Mouse (Mus musculus) hindbrain, postnatal 0 days (tissue): ENCODE data around the gene Mif. TPM values are rescaled to one million over a fixed set of nuclear protein-coding genes. Genes with fewer than 3 reads are reported as not detected.

Source experiments
- ATAC-seq: fragments of 200-750 bp; cut with Nextera tagmentation; 2 replicates; pipeline ENCODE4 v1.8.0; 2017; ENCODE audit warnings: mild to moderate bottlenecking, moderate TSS enrichment, moderate library complexity
- DNase-seq: peaks from one replicate; pipeline ENCODE4 v3.0.0-alpha.2; 2015; ENCODE audit warnings: low spot score
- H3K27ac ChIP-seq: fragments of 300-500 bp; sonication (generic); 2 replicates; pipeline ENCODE4 v1.5.1; 2014; ENCODE audit warnings: mild to moderate bottlenecking
- H3K27me3 ChIP-seq: fragments of 300-500 bp; sonication (generic); 2 replicates; pipeline ENCODE4 v1.6.1; 2014; ENCODE audit warnings: low read length, mixed read lengths; ENCODE audit not compliant: insufficient read depth
- H3K36me3 ChIP-seq: fragments of 300-500 bp; sonication (generic); 2 replicates; pipeline ENCODE4 v1.6.1; 2014; ENCODE audit warnings: low read length, mixed read lengths; ENCODE audit not compliant: insufficient read depth
- H3K4me1 ChIP-seq: fragments of 300-500 bp; sonication (generic); 2 replicates; pipeline ENCODE4 v1.6.1; 2014; ENCODE audit warnings: antibody characterized with exemption, low read length, mixed read lengths; ENCODE audit not compliant: insufficient read depth
- H3K4me2 ChIP-seq: fragments of 300-500 bp; sonication (generic); 2 replicates; pipeline ENCODE4 v1.6.1; 2014; ENCODE audit warnings: low read depth, mild to moderate bottlenecking, low read length, moderate library complexity, mixed read lengths
- H3K4me3 ChIP-seq: fragments of 300-500 bp; sonication (generic); 2 replicates; pipeline ENCODE4 v1.5.1; 2014; ENCODE audit warnings: low read length
- H3K9ac ChIP-seq: fragments of 300-500 bp; sonication (generic); replicated peaks from 2 replicates; pipeline ENCODE4 v1.6.1; 2014; ENCODE audit warnings: mild to moderate bottlenecking, low read length, moderate library complexity, mixed read lengths
- H3K9me3 ChIP-seq: fragments of 300-500 bp; sonication (generic); 2 replicates; pipeline ENCODE4 v1.6.1; 2016; ENCODE audit warnings: low read length, mixed read lengths
- CTCF ChIP-seq: IDR thresholded peaks from 2 replicates; pipeline ENCODE4 v1.5.1; 2016; ENCODE audit warnings: antibody characterized with exemption, control low read depth, low read depth
- WGBS: fragments of 180-500 bp; shearing (Covaris S2); extraction: QIAGEN DNeasy Blood & Tissue Kit; methylation state at CpG from one replicate; pipeline ENCODE4 v1.1.7; 2014; 5-methylcytosine and 5-hydroxymethylcytosine counted together
- polyA plus RNA-seq: library from polyadenylated mRNA; unstranded; fragments of >200 nt; fragmentation: Nextera tagmentation; extraction: Ambion mirVana; gene quantifications from 2 replicates; pipeline ENCODE4 v1.2.1, GENCODE M21; 2015
- total RNA-seq: library from RNA; depleted of rRNA; stranded (reverse); fragments of >200 nt; gene quantifications from 2 replicates; pipeline ENCODE4 v1.2.3, GENCODE M21; 2014

Gene Mif
- total and polyA plus RNA-seq, 2 experiments from 2014 or later: 1,072 to 1,891 TPM

DNA sequence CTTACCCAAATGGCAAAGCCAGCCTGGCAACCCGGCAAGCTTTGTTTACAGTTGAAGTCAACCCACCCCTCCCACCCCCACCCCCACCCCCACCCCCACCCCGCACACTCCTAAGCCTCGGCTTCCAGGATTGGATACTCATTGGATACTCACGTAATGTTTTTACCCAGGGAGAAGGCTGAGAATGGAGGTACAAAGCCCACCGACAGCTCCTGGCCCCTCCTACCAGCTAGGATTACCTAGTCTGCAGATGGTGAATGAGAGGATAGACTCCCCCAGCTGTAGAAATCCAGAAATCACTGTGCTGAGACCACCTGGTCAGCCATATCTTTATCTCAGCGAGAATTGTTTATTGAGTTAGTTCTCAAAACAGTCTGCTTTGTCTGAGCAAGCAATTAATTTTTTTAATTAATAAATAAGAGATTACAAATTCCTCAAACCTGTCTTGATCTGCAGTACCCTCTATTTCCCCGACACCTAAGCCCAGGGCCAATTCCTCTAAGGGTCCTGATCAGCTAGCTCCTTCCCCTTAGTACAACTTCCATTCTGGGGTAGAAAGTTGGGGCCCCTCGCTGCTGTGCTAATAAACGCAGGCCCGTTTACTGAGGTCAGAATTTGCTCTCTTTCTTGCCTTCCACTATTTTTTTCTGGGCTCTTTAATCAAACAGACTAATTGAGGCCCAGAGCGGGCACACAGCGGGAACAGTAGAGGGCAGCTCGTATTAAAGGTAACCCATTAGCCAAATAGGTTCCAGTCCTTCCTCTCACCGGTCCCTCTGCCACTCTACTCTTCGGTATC lies 22.6 kb upstream of the Mif start:
- ATAC-seq (no peak; the same call in none of the 2 replicates), DNase-seq (peak; percentile 10)
- WGBS: 16% methylated on average over 15 of the region's 15 CpGs
- Histone ChIP-seq H3K9ac (no peak overlapping the region), H3K4me3 (no peak overlapping the region), H3K36me3 (no peaks in the 10 kb centered on the region), H3K4me1 (no peaks in the 10 kb centered on the region), H3K4me2 (peak overlapping the region; percentile 27; the same call in 1 of the 2 replicates), H3K27me3 (no peaks in the 10 kb centered on the region), H3K27ac (no peak overlapping the region), H3K9me3 (no peaks in the 10 kb centered on the region)
- TF ChIP-seq CTCF: no peak

DNA sequence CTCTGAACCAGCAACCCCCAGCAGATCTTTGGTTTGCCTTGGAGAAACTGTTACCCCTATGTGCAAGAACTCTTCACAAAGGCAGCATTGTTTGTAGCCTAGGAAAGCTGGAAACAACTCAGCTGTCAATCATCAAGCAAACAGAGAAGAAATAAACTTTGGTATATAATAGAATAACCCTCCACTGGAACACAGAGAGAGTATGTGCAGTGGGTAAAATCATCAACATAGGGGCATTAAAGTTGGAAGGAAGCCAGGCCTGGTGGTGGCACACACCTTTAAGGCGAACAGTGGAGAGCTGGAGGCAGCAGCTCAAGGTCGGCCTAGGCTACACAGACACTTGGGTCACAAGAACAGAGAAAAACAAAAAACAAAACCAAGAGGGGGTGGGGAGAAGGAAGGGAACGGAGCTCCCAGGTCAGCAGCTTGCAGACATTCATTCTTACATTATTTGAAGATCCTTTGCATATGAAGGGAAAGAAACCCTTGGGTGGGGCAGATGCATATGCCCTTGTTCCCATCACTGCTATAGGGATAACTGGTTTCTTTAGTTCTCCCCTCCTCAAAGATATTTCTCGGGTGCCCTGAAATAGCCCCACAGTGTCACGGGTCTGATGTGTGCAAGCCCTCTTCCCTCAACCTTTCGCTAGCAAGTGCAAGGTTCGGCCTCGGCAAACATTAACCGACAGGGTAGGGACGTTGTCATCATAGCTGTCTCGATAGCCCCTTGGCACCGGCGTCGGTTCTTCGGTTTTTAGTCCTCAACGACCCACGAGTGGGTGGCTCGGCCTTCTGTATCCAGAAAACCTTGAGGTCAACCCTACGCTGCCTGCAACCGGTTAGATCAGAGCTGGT lies 21.8 kb upstream of the Mif start:
- Histone ChIP-seq H3K4me2 (no peak overlapping the region), H3K4me3 (no peak overlapping the region), H3K27me3 (no peaks in the 10 kb centered on the region), H3K9ac (no peak overlapping the region), H3K9me3 (no peaks in the 10 kb centered on the region), H3K36me3 (no peaks in the 10 kb centered on the region), H3K27ac (no peak overlapping the region), H3K4me1 (no peaks in the 10 kb centered on the region)
- no peak for DNase-seq
- ATAC-seq: peak; percentile 34; the same call in 1 of the 2 replicates
- TF ChIP-seq CTCF: no peak
- WGBS: 19% methylated on average over 20 of the region's 20 CpGs

DNA sequence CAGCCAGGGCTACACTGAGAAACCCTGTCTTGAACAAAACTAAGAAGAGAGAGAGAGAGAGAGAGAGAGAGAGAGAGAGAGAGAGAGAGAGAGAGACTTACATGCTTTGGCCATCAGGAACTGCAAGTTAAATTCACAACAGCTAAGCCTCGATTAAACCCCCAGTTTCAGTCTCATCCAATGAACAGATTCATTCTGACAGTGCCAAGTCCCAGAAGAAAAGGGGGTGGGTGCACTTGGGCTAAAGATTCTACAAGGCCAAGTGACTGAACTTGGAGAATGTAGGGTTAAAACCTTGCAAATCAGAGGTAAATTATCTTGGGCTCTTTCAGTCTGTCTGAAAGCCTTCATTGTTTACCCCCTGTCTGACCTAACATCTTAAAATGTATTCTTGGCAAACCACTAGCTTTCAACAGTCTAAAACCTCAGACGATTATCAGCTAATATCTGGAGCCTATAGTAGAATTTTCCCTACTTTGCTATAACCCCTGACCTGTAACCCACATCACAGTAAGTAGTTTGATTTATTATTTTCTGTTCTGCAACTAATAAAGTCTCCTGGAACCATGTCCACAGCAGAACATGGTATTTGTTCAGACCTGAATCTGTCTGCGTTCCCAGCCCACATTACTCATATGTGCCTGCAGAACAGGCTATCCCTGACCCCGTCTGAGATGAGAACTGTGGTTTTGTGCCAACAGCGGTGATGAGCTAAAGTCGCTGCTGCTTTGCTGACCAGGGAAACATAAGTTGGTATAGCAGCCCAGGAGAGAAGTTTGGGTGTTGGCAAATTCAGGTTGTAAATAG lies 20.9 kb upstream of the Mif start:
- H3K4me3 ChIP-seq: no peak overlapping the region
- no peak for TF ChIP-seq CTCF
- no peak overlapping the region for H3K4me2 ChIP-seq
- no peak for ATAC-seq
- no peaks in the 10 kb centered on the region for H3K36me3 ChIP-seq
- no peaks in the 10 kb centered on the region for H3K27me3 ChIP-seq
- DNase-seq: no peak
- H3K9me3 ChIP-seq: no peaks in the 10 kb centered on the region
- no peak overlapping the region for H3K9ac ChIP-seq
- no peak overlapping the region for H3K27ac ChIP-seq
- 34% methylated on average over 6 of the region's 6 CpGs for WGBS
- H3K4me1 ChIP-seq: no peaks in the 10 kb centered on the region

DNA sequence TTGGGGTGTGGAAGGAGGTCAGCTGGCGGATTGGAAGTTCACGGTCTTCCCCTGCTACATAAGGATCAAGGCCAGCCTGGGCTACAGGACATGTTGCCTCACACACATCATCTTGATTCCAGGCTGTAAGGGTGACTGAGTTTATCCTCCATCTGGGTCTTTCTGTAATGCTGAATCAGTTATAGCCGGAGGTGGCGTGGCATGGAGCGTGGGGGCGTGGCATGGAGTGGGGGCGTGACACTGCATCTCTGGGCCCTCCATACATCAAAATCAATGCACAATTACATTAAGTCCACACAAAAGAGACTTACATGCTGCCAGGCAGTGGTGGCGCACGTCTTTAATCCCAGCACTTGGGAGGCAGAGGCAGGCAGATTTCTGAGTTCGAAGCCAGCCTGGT lies 20.3 kb upstream of the Mif start:
- Histone ChIP-seq H3K9me3 (no peaks in the 10 kb centered on the region), H3K27ac (no peak overlapping the region), H3K4me3 (no peak overlapping the region), H3K4me1 (no peaks in the 10 kb centered on the region), H3K9ac (no peak overlapping the region), H3K4me2 (no peak overlapping the region), H3K27me3 (no peaks in the 10 kb centered on the region), H3K36me3 (no peaks in the 10 kb centered on the region)
- no peak for DNase-seq
- ATAC-seq: no peak
- no peak for TF ChIP-seq CTCF
- 92% methylated on average over 10 of the region's 10 CpGs for WGBS

DNA sequence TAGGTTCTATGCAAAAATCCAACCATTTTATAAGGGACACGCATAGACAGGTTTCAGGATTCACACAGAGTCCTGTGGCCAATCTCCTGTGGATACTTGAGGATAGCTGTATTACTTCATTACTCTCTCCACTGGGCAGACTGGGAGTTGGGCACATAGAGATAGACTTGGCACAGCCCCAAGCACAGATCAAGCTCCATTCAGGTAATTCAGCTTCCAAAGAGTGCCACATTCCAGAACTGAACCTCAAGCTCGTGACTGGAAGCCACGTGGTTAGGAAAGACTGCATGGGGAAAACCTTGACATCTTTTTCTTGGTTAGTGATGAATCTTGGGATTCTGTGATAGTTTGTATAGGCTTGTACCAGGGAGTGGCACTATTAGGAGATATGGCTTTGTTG lies 18.8 kb upstream of the Mif start:
- no peak overlapping the region for H3K4me2 ChIP-seq
- no peak overlapping the region for H3K9ac ChIP-seq
- WGBS: 78% methylated on average over 3 of the region's 3 CpGs
- no peaks in the 10 kb centered on the region for H3K9me3 ChIP-seq
- peaks cover under 1% of the 10 kb centered on the region; the same call in 1 of the 2 replicates for H3K4me1 ChIP-seq
- no peaks in the 10 kb centered on the region for H3K36me3 ChIP-seq
- no peaks in the 10 kb centered on the region for H3K27me3 ChIP-seq
- DNase-seq (no peak), ATAC-seq (no peak)
- no peak for TF ChIP-seq CTCF
- H3K27ac ChIP-seq: no peak overlapping the region
- H3K4me3 ChIP-seq: no peak overlapping the region

DNA sequence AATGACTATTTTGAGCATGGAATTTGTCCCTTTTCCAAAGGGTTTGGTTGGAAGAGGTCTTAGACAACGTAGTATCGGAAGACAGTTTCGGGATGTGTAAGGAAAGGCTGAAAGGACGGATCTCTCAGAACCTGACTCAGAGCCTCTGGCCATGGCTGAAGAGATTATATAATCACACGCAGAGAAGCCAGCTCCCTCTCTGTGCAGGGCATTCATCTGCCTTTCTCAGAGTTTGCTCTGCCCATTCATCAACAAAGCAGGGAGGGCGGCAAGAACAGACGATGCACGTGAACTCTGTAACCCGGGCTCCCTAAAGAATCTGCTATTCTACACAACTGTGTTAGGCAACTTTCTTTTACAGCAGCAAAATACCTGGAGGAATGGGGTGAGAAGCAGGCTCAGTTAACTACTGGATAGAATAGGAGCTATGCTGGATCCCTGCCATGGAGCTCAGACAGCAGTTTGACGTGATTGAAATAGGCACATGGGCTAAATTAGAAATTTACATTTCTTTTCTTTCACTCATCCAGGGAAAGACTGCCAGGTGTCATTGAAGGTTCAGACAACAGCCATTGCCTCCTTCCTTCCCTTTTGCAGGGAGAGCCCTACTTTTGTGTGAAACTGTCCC lies 13.6 kb upstream of the Mif start:
- no peaks in the 10 kb centered on the region for H3K36me3 ChIP-seq
- H3K9me3 ChIP-seq: no peaks in the 10 kb centered on the region
- 12% methylated on average over 10 of the region's 10 CpGs for WGBS
- peak overlapping the region; percentile 50 for H3K4me2 ChIP-seq
- H3K27ac ChIP-seq: peak overlapping the region; percentile 81
- peak overlapping the region; percentile 25 for H3K4me3 ChIP-seq
- peaks cover 10% of the 10 kb centered on the region for H3K4me1 ChIP-seq
- TF ChIP-seq CTCF: no peak
- H3K9ac ChIP-seq: peak overlapping the region; percentile 28
- H3K27me3 ChIP-seq: no peaks in the 10 kb centered on the region
- DNase-seq (peak; percentile 50), ATAC-seq (no peak)
